Mouse (Mus musculus): ENCODE data around the gene Klhl25.
"Not testable (repeated sequence)": the region's sequence is repeated elsewhere in the genome, so short reads cannot be mapped to it uniquely, and the experiment has no call there.

Klhl25 gene

DNA sequence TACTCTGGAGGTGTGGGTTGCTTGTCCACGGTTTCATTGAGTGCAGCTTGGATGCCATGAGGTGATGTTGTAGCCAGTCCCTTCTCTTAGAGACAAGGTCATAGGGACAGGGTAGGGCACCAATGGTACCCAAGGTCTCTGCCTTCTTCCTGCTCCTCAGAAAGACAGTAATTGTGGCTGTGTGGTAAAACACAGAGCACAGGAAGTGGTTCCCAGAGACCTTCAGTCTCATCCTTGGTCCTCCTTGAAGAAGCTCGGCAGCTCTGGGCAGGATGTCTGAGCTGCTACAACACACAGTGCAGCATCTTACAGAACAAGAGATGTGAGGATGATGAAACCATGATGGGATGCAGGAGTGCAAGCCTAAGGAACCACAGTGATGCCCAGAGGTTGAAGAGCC is 31.3 kb downstream of the Klhl25 start:
- DNase-seq: not testable (repeated sequence)

DNA sequence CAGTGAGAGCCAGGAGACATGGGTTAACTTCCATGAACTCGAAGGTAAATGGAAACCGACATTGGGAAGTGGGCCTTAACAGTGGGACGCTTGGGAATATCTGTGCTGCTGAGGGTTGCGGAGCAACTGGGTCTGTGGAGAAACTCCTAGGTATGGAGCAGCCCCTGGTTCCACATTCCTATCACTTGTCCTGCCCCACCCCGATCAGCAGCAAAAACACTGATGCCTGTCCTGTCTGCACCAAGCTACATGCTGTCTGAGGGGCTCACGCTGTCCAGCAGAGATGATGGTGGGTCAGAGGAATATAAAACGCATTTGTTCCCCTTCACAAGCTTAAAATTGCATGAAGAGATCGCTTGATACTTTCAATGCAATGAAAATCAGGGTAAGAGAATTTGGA is 32.1 kb downstream of the Klhl25 start:
- no peak for DNase-seq

DNA sequence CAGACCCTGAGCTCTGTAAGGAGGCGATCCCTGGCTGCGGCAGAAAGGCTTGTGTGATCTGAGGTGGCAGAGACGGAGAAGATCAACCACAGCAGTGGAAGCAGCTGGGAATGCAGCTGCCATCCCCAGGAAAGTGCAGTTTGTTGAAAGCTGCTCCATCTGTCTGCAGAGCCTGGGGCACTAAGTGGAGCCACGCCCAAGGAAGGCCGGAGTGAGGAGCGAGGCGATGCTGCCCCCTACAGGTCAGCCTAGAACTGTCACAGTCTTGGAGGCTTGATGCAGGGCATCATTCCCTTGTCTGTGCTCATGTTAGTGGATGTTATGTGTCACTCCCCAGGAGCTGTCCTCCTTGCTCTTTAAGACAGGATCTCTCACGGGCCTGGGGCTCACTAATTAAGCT is 32.5 kb downstream of the Klhl25 start:
- DNase-seq: peak; percentile 91 to 92

DNA sequence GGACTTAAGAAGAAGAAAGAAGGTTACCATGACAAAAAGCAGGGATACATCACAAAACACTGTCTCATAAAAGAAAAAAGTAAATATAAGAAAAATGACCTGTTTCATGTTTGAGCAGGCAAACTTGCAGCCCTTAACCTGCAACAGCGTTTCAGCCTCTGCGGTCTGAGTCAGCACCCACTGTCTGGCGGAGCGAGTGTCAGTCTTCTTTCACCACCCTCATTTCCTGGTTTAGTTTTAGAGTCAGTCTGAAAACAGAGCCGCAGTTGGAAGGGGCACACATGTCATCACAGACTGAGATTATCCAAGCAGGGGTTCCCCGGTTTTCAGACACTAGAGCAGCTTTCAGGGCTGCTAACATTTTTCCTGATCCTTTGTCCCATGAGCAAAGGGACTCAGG is 33.3 kb downstream of the Klhl25 start:
- DNase-seq: no peak

DNA sequence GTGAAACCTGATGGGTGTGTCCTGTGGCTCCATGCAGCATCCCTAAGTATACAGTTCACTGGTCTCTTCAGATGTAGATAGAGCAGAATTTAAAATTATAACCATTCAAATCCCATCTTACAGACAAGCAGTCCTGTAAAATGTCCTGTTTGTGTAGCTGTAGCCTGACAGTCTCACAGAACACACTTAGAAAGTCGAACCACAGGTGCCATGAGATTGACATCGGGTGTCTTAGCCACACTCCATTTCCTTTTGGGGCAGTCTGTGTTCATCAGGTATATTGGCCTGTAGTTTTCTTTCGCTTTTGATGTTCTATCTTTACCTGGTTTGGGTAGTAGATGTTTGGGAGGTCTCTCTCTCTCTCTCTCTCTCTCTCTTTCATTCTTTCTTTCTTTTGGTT is 33.7 kb downstream of the Klhl25 start:
- no peak for DNase-seq

DNA sequence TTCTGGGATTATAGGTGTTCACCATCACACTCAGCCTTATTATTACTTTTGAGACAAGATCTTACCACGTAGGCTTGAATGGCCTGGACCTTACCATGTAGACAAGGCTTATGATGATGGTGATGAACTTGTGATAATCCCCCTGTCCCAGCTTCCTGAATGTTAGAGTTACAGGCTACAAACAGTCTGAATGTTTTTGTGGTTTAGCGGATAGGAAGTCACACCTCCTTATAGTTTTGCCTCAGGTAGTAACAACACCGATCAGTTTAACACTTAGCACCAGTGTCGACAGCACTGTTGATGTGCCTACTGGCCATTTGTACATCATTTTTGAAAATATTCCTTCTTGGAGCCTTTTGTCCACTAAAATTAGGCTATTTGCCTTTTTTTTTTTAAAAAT is 43.4 kb downstream of the Klhl25 start:
- DNase-seq: no peak

DNA sequence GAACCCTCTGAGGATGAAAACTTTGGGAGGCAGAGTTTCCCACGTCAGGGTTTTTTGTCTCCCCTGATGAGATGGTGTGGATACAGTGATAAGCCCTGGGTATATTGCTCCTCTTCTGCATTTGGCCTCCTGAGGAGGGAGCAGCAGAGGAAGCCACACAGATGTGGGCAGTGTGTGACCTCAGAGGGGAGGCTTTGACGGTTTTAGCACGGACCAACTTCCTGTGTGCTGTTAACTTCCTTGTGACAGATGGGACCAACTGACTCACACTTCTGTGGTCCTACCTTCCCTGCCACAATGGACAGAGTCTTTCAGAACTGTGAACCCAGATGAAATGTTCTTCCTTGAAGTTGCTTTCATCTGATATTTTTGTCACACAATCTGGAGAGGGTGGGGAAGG is 44.6 kb downstream of the Klhl25 start:
- DNase-seq: no peak

DNA sequence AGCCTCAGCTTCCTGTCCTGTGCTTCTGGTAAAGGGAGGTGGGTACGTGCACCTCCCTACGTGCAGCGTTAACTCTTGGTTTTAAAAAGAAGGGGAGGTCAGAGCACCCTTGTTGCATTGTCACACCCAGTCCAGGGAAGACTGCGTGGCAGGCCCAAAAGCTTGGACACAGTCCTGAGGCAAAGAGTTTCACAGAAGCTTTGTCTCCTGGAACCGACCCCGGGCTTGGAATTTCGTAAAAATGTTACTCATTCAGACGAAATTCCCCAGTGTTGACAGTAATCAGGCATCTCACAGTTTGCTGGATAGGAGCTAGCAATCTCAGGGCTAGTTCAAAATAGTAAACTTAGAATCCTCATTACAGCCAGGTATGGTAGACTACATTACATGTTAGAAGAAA is 45.6 kb downstream of the Klhl25 start:
- DNase-seq: no peak

DNA sequence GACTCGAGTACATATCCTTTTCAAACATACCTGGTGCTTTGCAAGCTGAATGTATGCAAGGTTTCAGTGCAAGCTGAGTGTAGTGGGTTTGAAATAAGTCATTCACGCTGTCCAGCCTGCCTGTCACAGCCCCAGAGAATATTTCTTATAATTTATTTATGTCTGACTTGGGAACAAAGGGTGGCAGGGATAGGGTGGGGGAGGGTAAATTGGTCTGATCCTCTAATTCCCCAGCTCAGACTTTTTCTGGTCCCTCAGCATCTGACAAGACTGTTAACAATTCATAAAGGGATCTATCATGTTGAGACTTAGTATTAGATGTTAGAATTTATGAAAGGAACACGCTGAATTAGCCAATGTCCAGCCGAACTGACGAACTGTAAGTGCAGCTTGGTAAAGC is 48.9 kb downstream of the Klhl25 start:
- no peak for DNase-seq

DNA sequence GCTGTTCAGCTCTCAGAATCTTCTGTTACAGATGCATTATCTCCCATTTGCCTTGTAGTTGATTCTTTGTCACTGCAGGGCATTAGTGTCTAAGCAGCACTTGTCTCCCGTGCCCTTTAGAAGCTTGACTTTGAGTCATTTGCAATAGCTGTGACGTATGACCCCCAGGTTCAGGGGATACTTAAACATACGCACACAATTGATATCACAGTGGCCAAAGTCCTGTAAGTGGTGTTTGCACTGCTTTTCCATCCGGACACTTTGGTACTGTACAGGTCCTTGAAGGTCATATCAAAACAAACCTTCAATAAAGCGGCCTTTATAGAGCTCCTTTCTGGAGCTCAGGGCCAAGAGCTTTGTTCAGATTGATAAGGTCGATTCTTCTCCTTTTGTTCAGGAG is 51.0 kb downstream of the Klhl25 start:
- no peak for DNase-seq

DNA sequence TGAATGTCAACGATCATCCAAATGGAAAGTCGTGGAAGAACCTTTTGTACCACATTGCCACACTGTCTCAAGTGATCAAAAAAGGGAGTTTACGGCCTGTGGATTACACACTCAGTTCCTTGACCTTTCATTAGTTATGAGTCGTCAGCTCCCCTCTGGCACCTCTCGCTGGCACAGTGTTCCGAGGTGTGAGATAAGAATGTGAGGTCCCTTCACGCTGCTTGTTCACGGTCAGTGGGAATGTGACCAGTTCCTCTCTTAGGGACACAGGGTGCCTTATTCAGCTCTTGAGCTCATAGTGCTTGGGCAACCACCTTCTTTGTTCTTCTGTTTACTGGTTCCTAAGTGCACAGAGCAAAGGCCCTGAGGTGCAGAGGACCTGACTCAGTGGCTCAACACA is 51.4 kb downstream of the Klhl25 start:
- DNase-seq: no peak

DNA sequence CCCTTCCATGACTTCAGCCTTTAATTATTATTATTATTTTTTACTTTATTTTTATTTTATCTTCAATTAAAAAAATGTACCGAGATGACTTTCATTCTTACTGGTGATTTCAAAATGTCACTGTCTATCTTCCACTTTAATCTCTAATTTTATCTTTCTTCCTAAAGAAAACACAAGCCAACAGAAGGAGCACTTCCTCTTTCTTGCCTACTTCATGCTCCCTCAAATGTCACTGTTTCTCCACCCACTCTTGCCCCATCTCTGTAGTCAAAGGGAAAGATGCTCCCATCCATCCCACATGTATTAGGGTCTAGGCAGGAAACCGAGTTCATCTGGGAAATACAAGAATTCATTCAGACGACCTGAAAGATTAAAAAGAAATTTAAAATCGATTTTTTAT is 51.8 kb downstream of the Klhl25 start:
- no peak for DNase-seq

DNA sequence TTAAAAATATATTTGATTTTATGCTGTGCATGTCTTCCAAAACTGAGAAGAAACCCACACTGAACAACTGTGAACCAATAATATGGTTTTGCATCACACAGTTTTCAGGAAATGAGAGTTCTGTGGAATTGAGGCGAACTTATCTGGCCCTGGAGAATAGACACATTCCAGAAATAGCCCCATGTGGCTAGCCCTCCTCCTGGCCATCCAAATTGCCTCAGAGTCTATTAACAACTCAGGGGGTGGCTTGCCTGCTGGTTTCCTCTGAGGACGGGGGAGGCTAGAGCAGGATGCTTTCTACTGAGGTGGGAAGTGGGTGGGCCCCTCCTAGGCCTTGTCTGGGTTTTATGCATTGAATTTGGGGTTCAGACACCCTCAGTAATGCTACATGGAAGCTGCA is 57.0 kb downstream of the Klhl25 start:
- no peak for DNase-seq

DNA sequence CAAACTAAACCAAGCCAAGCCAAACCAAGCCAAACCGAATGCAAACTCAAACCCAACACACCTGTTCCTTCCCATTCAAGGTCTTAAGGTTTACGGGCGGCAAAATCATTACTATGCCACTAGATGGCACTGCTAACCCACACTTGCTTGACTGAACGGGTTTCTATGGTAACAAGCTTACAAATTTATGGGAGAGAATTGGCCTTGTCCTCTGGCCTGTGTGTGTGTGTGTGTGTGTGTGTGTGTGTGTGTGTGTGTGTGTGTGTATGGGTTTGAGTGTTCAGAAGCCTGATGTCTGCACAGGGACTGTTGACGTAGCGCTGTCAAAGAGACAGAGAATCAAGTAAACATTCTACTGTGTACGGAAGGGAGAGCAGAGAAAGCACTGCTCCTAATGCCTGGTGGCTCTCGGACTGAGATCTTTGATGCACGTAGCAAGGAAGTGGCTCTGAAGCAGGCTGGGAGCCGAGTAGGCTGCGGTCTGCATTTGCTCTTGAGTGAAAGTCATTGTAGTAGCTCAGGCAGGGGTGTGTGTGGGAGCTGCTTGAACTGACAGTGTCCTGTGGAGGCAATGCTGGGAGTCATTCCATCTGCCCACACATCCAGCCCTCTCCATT is 62.0 kb downstream of the Klhl25 start:
- DNase-seq: peak; percentile 73 to 76

DNA sequence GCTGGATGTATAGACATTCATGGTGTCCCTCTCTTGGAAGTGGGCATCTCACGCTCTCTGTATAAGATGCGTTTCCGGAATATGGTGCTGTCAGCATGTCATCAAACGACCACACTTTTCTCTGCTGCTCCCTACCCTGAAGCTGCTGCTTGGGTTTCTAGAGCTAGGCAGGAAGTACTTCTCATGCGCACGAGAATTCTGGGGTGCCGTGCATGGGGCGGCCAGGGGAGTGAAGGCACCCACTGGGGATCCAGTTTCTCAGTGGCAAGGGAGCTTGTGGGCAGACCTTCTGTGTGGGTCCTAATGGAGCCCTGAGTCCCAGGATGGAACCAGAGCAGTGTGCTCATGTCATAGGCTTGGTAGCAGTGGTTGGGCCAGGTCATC is 62.5 kb downstream of the Klhl25 start:
- DNase-seq: no peak

DNA sequence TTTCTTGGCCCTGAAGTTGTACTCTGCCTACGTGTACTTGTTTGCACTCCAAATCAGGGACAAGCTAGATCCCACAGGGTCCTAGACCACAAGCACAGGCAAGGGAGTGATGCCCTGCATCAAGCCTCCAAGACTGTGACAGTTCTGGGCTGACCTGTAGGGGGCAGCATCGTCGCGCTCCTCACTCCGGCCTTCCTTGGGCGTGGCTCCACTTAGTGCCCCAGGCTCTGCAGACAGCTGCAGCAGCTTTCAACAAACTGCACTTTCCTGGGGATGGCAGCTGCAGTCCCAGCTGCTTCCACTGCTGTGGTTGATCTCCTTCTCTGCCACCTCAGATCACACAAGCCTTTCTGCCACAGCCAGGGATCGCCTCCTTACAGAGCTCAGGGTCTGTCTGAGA is 65.8 kb downstream of the Klhl25 start:
- DNase-seq: peak; percentile 82 to 86

DNA sequence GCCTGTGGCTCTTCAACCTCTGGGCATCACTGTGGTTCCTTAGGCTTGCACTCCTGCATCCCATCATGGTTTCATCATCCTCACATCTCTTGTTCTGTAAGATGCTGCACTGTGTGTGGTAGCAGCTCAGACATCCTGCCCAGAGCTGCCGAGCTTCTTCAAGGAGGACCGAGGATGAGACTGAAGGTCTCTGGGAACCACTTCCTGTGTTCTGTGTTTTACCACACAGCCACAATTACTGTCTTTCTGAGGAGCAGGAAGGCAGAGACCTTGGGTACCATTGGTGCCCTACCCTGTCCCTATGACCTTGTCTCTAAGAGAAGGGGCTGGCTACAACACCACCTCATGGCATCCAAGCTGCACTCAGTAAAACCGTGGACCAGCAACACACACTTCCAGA is 67.4 kb downstream of the Klhl25 start:
- DNase-seq: not testable (repeated sequence)

DNA sequence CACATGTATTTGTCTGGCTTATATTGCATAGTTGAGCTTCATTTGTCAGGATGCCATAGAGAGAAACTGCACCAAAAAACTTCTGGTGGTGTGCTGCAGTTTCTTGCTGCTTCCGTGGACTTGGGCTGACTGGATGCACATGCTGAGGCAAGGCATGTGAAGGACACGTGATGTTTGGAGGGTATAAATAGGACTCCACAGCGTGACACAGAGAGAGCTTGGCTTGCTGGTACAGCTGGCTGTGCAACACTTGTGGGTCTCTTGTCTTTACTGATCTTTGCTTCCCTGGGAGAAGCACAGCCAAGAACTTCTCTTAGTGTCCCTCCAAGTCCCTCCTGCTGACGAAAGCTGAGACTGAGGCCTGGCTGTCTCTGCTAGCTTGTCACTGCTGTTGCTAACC is 69.6 kb downstream of the Klhl25 start:
- no peak for DNase-seq

DNA sequence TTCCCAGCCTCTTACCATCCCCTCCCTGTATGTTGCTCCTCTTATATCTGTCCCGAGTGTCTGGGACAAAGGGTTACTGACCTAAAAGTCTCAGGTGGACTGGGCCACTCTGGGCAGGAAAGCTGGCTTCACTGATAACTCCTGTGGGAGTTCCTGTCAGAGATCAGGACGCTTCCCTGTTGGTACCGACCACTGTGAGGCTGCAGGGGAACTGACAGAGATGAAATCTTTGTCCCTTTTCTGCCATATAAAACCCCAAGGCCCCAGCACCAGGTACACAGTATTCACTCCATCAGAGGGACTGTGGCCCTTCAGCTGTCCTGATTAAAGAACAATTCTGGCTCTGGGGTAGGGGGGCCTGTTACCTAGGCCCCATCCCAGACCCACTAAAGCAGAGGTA is 71.6 kb downstream of the Klhl25 start:
- not testable (repeated sequence) for DNase-seq

Measured in cerebellum, postnatal 14 days (tissue).